Mouse (Mus musculus) heart, postnatal 10 days (tissue): ENCODE results near the gene Pfn1. TPM values are rescaled to one million over a fixed set of nuclear protein-coding genes. Genes with fewer than 3 reads are reported as not detected.

Experiments
- DNase-seq, 2 experiments: peaks; one replicate each; pipeline ENCODE4 v3.0.0; 2021
- intact Hi-C: fragments of 180-260 bp; cut with DNase I; formaldehyde crosslinking; loops from one replicate; pipeline ENCODE4 v1.15.1; 2025
- total RNA-seq, 2 experiments: library from RNA; stranded (reverse); gene quantifications; 2 replicates each; pipeline ENCODE4 v1.2.3; 2021

The Pfn1 gene
- total RNA-seq, 2 experiments from 2014 or later = 456 to 499 TPM

- intact Hi-C loops = no loop called here
- DNase-seq = peak; percentile 90 to 92
Observed at GRCm38 (mm10) chr11:70656456-70656927, 2.0 kb upstream of the Pfn1 start.

- intact Hi-C loops = no loop called here
- DNase-seq = peak; percentile 82 to 83
Observed at GRCm38 (mm10) chr11:70655571-70656455, 1.4 kb upstream of the Pfn1 start.

GRCm38 (mm10) chr11:70654923-70655570 is 603 bp upstream of the Pfn1 start:
- peak; percentile 90 to 92 for DNase-seq
- intact Hi-C loops = no loop called here

GRCm38 (mm10) chr11:70653345-70654197 is 873 bp downstream of the Pfn1 start:
- intact Hi-C loops = no loop called here

DNA sequence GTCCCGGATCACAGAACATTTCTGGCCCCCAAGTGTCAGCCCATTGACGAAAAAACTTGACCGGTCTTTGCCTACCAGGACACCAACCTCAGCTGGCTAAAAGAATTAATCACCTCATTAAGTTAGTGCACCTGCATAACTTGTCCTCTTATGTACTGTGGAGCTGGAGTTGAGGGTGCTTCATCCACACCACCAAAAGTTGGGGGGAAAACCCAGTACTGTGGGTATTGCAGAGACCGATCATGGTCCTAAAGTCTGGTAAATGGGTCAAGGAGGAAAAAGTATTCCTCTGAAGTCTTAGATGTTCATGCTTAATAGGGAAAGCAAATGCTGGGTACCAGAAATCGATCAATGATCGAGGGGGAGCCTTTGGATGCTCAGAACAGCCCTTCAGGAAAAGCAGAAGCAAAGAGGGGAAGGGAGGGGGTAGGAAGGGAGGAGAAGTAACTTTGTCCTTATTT is 1.5 kb downstream of the Pfn1 start:
- intact Hi-C loops = no loop called here
- DNase-seq = peak in 1 of 2 experiments; percentile 32

More at GRCm38 (mm10) chr11:70653345-70654197, 873 bp downstream of the Pfn1 start:
- DNase-seq = peak; percentile 75 to 76

GRCm38 (mm10) chr11:70652029-70652883 is 2.2 kb downstream of the Pfn1 start:
- DNase-seq = peak in 1 of 2 experiments; percentile 32
- intact Hi-C loops = no loop called here

GRCm38 (mm10) chr11:70651391-70651790 is 3.1 kb downstream of the Pfn1 start:
- intact Hi-C loops = no loop called here
- peak in 1 of 2 experiments; percentile 12 for DNase-seq

- no peak for DNase-seq
- intact Hi-C loops = no loop called here
Observed at GRCm38 (mm10) chr11:70650322-70651175, 3.9 kb downstream of the Pfn1 start.

GRCm38 (mm10) chr11:70649185-70649734 is 5.2 kb downstream of the Pfn1 start:
- no peak for DNase-seq
- intact Hi-C loops = no loop called here

GRCm38 (mm10) chr11:70648512-70648911 is 5.9 kb downstream of the Pfn1 start:
- intact Hi-C loops = no loop called here
- no peak for DNase-seq

- DNase-seq = peak in 1 of 2 experiments; percentile 47
- intact Hi-C loops = loop anchor here (2.0 kb wide), 1 partner anchor 53 kb away; the partner anchor contains the start of genes Inca1 and Kif1c
Observed at GRCm38 (mm10) chr11:70647716-70648420, 6.6 kb downstream of the Pfn1 start.

DNA sequence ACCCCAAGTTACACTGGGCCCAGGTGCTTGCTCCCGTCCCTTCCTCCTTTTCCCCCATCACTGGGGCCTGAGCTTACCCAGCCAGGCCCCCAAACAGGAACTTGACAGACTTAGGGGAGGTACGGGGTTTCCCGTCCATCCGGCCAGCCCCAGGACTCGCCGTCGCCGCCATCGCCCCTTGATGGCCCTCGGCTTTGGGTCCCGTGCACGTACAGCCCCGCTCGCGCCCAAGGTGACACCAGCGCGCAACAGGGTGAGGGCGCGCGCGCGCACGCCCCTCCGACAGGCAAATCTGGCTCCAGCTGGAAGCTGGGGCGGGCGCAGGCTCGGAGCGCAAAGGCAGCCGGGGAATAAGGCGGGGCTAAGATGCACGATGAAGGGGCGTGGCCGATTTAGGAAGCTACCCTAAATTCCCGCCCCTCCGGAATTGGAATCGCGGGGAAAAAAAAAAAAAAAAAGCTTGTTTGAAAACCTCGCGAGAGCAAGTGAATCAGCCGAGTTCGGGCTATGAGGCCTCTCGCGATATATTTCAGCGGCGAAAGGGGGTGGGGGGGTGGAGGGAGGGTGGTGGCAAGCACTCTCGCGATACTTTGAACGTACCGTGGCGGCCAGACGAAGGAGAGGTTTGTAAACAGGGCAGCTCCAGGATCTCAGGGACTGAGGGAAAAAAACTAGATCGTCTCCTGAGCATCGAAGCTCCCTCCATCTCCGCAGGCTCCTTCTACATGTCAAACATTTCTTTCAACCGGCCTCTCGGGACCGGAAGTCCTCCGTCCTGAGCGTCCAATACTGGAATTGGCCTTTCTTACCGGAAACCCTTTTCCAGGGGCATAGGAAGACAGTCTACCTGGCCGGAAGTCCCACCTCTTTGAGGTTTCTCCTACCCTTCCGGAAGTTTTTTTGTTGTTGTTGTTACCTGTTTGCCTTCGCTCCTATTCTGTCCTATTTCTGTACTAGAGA is 7.5 kb downstream of the Pfn1 start, which contains the start of the genes Rnf167 and Slc25a11:
TSS of gene Rnf167 (plus strand) at position 545 of the 960 bp plus-strand sequence.
TSS of gene Slc25a11 (minus strand) at position 789 of the 960 bp plus-strand sequence.
- intact Hi-C loops = loop anchor here (2.0 kb wide), 1 partner anchor 54 kb away; the partner anchor contains the start of genes Inca1 and Kif1c
- peak; percentile 97 to 98 for DNase-seq

DNA sequence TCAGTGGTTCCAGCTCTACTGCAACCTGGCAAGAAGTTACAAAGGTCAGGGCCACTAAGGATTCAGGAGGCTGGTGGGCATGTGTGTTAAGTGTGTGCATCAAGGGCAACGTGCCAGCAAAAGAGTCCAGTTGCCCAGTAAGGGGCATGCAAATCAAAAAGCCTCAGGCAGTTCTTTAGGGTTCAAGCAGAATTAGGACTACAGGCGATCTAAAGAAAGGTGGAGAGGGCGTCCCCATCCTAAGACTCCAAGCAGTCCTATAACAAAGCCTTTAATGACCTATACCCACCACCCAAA is 8.2 kb downstream of the Pfn1 start:
- intact Hi-C loops = loop anchor here (2.0 kb wide), 1 partner anchor 55 kb away; the partner anchor contains the start of genes Inca1 and Kif1c
- DNase-seq = peak in 1 of 2 experiments; percentile 32

- intact Hi-C loops = loop anchor here (2.0 kb wide), 1 partner anchor 55 kb away; the partner anchor contains the start of genes Inca1 and Kif1c
- DNase-seq = peak; percentile 44 to 50
Observed at GRCm38 (mm10) chr11:70645461-70646258, 8.8 kb downstream of the Pfn1 start.

- DNase-seq = no peak
- intact Hi-C loops = no loop called here
Observed at GRCm38 (mm10) chr11:70644564-70645103, 9.8 kb downstream of the Pfn1 start.
